Mouse (Mus musculus) left cerebral cortex, adult 9 months (tissue): ENCODE measurements around the gene Il11.

Experiments used
- DNase-seq, 2 experiments: peaks; one replicate each; pipeline ENCODE4 v3.0.0; 2022; ENCODE audit warnings: low spot score in 2 of 2

Il11 gene

DNA sequence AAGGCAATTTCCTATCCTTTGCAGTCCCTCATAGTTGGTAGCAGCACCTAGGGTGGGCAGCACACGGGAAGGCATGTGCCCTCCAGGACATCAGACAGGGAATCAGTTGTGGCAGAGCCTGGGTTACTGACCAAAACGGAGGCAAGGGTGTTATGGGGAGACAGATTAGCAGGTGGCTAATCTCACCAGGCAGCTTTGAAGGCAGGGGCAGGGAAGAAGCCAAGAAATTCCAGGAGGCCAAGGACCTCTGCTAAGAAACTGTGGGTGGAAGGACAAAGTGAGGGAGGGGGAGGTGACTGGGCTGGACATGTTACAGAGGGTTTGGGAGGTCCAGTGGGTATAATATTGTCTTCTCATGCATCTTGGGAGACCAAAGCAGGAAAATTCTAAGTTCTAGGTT is 39.3 kb downstream of the Il11 start:
- DNase-seq: no peak

DNA sequence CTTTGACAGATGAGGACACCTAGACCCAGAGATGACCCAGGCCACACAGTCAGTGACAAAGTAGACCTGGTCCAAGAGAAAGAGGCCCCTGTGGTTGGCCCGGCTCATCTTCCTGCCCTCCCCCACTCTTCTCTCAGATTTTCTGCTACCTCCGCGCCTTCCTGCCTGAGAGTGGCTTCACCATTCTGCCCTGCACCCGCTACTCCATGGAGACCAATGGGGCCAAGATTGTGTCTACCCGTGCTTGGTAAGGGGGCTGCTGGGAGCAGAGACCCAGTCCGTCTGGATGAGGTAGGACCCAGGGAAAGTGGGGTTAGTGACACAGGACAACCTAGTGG is 40.2 kb downstream of the Il11 start:
- no peak for DNase-seq

DNA sequence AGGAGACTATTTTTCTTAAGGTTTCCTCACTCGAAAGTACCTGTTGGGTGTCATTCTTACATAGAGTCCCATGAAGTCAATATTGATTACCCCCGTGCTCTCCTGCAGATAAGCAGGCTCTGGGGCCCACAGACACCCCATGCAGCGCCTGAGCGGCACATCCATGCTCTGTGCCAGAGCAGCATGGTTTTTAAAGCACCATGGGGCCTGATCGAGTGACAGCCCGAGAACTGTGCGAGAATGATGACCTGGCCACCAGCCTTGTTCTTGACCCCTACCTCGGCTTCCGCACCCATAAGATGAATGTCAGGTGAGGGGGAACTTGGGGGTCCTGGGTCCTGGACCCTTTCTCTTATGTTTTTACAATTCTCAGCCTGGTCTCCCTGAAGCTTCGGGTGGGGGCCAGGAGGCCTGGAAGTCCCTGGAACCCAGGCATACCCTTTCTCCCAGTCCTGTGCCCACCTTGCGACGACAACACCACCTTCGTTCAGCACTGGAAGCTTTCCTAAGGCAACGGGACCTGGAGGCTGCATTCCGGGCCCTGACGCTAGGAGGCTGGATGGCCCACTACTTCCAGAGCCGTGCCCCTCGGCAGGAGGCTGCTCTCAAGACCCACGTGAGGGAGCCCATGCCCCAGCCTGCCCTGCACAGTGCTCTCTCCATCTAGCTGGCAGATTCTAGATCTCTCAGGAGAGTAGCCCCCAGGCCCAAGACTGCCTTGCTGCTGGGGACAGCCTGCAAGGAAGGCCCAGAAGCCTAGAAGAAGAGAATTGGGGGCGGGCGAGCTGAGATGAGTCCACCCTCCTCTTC is 40.8 kb downstream of the Il11 start:
- no peak for DNase-seq

DNA sequence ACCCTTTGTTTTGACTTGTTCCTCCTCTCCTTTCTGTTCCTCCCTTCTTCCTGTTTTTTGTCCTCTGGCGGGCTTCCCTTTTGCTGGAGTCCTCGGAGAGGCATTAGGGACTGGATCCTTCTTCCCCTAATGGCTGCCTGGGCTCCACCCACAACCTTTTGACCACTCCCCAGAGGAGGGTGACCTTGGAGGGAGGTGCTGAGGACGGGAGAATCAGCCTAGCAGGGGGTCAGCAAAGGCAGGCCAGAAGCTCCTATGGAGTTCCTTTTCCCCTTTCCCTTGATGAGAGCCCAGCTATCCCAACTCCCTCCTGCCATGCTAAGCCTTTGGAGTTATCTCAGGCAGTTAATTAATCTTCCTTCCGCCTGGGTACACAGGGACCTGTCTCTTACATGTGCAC is 41.5 kb downstream of the Il11 start:
- DNase-seq: no peak

DNA sequence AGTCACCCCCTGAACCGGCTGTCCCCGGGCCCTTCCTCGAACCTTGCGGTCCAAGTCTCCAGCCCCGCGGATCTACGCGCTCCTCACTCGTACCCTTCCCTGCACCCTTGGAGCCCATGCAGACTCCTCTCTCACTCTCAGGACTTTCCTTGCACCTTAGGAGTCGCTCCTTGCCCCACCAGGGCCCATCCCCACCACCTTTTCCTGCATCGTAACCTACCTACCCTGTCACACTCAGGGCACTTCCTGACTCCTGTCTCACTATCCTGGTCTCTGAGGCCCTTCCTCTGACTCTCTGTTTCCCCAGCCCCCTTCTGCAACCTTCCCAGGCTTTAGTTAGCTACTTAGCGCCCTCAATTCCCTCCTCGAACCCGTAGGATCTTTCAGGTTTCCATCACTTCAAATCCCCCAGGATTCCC is 42.3 kb downstream of the Il11 start:
- peak in 1 of 2 experiments; percentile 39 for DNase-seq

DNA sequence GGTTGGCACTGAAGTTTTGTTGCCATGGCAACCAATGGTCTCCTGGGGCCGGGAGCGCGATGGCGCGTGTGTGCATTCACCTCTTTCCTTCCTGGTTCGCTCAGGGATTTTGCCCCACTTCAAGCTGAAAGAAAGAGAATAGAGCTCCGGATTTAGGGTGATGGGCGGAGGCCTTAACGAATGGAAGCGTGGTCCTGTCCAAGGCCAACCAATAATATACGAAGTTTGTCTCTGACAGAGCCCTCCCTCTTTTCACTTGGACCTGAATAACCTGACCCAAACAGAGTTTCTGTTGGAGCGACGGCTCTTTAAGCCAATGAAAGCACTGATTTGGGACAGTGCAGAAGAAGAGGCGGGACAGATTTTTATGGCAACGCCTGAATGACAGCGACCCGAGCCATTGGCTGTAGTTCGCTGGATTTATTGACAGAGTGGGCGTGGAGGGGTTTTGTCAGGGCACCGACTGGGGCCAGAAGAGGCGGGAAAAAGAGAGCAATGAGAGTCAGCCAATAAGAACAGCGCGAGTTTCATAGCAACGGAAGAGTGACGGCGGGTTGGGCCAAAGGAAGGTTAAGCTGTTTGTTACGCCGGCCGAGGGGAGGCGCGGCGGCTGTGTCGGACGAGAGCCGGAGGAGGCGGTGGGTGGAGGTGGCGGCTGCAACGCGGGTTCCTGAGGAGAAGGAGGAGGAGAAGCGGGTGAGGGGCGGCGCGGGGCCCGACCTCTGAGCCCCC is 42.9 kb downstream of the Il11 start, which contains the start of gene Kmt5c:
Kmt5c (plus strand) TSS at position 572 of the 732 bp plus-strand sequence.
- peak; percentile 100 for DNase-seq

DNA sequence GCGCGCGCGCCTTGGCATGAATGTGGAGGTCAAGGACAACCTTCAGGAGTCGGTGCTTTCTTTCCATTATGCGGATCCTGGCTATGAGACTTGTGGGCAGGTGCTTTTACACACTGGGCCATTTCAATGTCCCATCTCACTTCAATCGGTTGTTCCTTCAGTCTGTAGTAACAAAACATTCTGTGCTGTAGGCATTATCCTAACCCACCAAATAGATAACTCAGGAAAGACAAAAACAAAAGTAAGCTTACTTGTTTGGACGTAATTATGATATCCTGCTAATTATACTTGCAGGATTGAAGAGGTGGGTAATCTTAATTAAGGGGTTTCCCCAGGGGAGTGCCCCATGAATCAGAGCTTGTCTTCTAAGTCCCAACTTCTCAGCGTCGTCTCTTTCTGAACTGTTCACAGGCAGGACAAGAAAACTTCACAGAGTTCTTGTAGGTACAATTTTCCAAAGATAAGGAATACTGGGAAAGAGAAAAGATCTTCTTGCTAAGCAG is 43.6 kb downstream of the Il11 start:
- DNase-seq: no peak

DNA sequence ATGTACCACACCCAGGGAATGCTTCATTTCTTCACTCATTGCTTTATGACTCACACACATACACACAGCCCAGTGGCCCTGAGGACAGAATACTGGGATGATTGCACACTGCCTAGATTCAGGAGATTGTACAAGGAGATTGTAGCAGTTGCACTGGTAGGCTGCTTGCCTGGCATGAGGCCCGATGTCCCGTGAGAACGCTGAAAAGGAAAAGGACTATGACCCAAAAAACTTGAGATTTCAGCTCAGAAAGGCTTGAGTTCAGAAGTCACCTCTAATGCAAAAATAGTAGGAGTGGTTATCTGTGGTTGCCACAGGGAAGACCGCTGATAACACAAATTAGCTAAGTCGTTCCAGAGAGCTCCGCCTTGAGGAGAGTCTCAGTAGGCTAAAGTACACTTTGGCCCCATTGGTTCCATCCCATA is 49.7 kb downstream of the Il11 start:
- no peak for DNase-seq

DNA sequence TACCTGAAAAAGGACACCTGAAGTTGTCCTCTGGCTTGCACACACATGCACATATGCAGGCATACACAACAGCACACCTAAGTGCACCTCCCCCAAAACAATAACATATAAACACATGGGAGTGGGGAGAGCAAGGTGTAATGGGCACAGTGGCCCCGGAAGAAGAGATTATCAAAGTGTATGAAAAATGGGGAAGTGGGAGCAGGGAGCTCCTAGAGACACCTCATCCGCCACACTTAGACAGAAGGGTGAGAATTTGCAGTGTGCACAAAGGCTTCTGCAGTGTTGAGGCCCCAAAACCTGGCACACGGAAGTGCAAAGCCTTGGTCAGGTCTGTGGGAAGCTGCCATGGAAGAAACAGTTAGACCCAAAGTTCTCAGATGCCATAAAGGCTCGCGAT is 51.6 kb downstream of the Il11 start:
- DNase-seq: no peak

DNA sequence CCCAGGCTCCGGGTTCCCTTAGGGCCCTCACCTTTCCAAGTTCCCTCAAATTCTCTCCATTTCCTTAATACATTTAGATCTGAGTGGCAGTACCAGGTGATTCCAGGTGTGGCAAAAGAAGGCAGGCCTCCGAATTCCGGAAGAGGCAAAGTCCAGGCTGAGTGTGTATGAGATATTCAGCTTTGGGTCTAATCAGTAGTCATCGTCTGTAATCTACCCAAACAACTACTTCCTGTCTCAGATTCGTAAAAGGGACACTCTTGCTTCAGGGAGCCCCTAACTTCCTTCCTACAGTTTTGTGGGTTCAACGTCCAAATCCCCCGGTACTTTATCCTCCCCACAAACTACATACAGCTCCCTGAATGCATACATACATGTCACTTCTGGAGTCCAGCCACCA is 57.5 kb downstream of the Il11 start, which contains the start of gene Tmem150b:
Tmem150b (minus strand) TSS at position 81 of the 400 bp plus-strand sequence.
- DNase-seq: no peak

DNA sequence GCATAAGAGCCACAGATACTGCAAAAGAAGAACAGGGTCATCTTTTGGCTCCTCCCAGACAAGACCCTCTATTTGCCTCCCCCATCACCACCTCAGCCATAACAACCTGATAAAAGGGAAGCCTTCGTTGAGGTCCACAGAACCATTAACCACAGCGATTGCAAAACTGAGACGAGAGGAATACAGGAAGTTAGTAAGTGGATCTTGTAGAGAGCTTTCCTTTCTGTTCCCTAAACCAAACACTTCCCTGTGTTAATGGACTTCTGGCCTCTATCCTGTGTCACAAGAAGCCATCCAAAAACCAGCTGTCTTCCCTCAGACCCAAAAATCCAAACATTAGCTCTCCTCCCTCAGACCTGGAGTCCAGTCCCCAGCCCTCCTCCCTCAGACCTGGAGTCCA is 58.3 kb downstream of the Il11 start:
- DNase-seq: no peak

DNA sequence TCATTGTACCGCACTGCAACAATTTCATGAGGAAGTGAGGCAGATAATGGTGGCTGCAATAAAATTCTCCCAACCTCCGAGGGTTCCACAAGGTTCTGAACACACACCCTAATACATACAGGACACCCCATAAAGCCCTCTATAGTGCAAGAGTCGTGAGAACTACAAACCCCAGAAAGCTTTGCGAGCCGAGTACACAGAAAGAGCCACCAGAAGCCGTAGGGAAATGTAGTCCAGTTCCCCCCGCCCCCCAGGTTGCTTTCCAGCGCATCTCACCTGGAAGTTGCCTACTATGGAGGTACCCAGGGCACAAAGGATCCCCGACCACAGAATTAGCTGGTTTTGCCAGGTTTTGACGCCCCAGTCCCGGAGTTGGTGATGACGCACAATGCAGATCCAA is 59.2 kb downstream of the Il11 start:
- DNase-seq: peak in 1 of 2 experiments; percentile 63
